In genomic region chr3:149585769-149586168, GRCm38 (mm10) we compare ENCODE assay signal across 17 mouse cellular contexts.
"Had no signal": no experiment of that assay in that cellular context is flagged by ENCODE, and none has a peak within 500 bp of the region (broad histone marks: within the 10 kb centered on the region; RNA-seq: fewer than 3 reads in every experiment).

No protein-coding gene starts in this region.

- H3K36me3 ChIP-seq: liver, embryonic 12.5 days; neural tube, embryonic 13.5 days; neural tube, embryonic 15.5 days had no signal

- H3K4me1 ChIP-seq: liver, embryonic 12.5 days; neural tube, embryonic 13.5 days; neural tube, embryonic 15.5 days had no signal

- ATAC-seq: liver, embryonic 12.5 days had no signal

- H3K4me3 ChIP-seq: liver, embryonic 12.5 days; myocyte; neural tube, embryonic 13.5 days; neural tube, embryonic 15.5 days had no signal

- H3K27me3 ChIP-seq: liver, embryonic 12.5 days; neural tube, embryonic 13.5 days; neural tube, embryonic 15.5 days had no signal

- H3K9me3 ChIP-seq: liver, embryonic 12.5 days; neural tube, embryonic 13.5 days; neural tube, embryonic 15.5 days had no signal

- H3K27ac ChIP-seq: liver, embryonic 12.5 days; liver, embryonic 14.5 days; neural tube, embryonic 13.5 days; neural tube, embryonic 15.5 days had no signal

- H3K4me2 ChIP-seq: liver, embryonic 12.5 days; lung, embryonic 14.5 days; neural tube, embryonic 13.5 days; neural tube, embryonic 15.5 days had no signal

- DNase-seq: lung, adult 18-20 months; lung, embryonic 14.5 days; lung, postnatal 10 days; lung, postnatal 4 days; retina, postnatal 1 day; right cerebral cortex, adult 18-20 months; right cerebral cortex, postnatal 25 days; right cerebral cortex, postnatal 4 days; spleen, adult 18-20 months; thymus, adult 18-20 months; thymus, postnatal 14 days; thymus, postnatal 36 days had no signal

- H3K9ac ChIP-seq: liver, embryonic 12.5 days; liver, embryonic 14.5 days; lung, embryonic 14.5 days; neural tube, embryonic 13.5 days; neural tube, embryonic 15.5 days had no signal
